Mouse (Mus musculus) left cerebral cortex, postnatal 14 days (tissue): ENCODE data around the gene Bco2. TPM values are rescaled to one million over a fixed set of nuclear protein-coding genes. Genes with fewer than 3 reads are reported as not detected.

Experiments
- DNase-seq, 2 experiments: peaks; one replicate each; pipeline ENCODE4 v3.0.0; 2021 to 2022; ENCODE audit warnings: low spot score in 2 of 2, mixed read lengths in 1 of 2
- intact Hi-C: fragments of 180-260 bp; cut with DNase I; formaldehyde crosslinking; loops from one replicate; pipeline ENCODE4 v1.15.1; 2025
- total RNA-seq, 2 experiments: library from RNA; stranded (reverse); gene quantifications; 2 replicates each; pipeline ENCODE4 v1.2.3; 2021

Bco2 gene
- total RNA-seq, 2 experiments from 2014 or later = 2.7 to 2.8 TPM

GRCm38 (mm10) chr9:50565940-50566339, 11.0 kb upstream of the Bco2 start:
- intact Hi-C loops = no loop called here
- DNase-seq = no peak

GRCm38 (mm10) chr9:50565173-50565572, 10.2 kb upstream of the Bco2 start:
- intact Hi-C loops = no loop called here
- DNase-seq = no peak

DNA sequence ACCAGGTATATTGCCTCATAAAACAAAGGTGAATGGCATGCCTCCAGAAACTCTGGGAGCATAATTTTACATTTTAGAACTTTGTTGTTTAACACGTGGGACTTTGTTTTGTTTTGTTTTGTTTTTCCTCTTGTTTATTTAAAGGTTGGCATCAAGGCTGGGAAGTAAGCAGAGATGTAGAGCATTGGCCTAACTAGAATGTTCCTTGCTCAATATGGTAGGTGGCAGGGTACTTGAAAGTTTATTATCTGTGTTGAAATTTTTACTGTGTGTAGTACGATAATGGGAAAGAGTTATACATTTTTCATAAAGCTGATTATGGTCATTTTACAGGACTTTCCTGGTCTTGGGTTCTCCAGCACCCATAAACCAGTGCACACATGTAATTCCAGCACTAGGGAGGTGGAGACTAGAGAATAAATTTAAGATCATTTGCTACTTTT, 7.0 kb upstream of the Bco2 start:
- intact Hi-C loops = no loop called here
- no peak for DNase-seq

DNA sequence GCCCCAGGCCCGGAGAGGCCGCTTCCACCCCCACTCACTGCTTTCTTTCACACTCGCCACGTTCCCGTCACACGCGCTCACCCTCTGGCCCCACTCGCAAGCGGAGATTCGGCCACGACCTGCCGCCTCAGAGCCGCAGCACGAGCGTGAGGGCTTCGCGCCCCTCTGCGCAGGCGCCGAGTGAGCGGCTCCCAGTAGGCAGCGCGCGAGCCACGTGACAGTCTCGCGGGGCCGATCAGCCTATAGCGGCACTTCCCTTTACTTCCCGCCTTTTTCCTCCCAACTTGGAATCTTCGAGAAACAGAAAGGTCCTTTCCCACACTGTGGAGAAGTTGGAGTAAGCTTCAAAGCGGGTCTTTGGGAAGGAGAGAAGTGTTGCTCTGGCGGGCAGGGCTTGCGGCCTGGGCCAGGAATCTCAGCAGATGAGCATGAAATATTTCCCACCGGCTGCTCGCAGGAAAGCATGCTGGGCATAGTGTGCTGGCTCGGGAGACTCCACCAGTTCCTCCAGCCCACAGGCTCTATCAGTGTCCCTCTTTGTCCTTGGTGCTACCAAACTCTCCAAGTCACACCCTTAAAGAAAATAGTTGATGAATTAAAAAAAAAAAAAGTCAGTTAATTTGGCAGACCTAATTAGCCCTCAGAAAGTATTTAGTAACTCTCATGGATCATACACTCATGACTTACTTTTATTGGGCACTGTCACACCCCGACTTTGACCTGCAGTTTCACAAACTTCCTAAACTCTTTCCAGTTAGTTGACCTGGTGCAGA, 6.3 kb upstream of the Bco2 start, which contains the start of gene Tex12:
Gene Tex12, minus strand, starts transcription at position 181 of the 773 bp plus-strand sequence.
- DNase-seq = no peak
- intact Hi-C loops = no loop called here

- intact Hi-C loops = no loop called here
- peak; percentile 68 to 83 for DNase-seq
Measured at GRCm38 (mm10) chr9:50554241-50555093, 514 bp downstream of the Bco2 start, which contains the start of gene Il18. Gene Il18 (plus strand): TSS chr9:50554827.

DNA sequence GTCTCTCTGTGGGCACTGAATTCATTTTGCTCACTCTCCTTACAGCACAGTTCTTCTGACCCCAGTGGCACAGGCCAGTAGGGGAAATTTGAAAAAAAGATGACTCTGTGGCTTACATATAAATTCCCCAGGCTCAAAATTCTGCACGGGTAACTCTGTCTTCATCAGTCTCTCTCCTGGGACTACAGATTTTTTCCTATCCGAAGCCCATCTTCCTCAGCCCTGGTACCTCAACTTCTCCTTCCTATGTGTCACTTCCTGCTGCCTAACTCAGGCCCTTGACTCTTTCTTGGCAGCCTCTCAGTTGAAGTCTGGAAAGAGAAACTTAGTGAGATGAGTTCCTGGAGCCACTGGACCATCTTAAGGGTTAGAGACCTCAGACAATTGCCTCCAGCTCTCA, 1.4 kb downstream of the Bco2 start:
- intact Hi-C loops = no loop called here
- no peak for DNase-seq

GRCm38 (mm10) chr9:50552206-50552605, 2.8 kb downstream of the Bco2 start:
- DNase-seq = no peak
- intact Hi-C loops = no loop called here

- no peak for DNase-seq
- intact Hi-C loops = no loop called here
Measured at GRCm38 (mm10) chr9:50548936-50549335, 6.0 kb downstream of the Bco2 start.

- no peak for DNase-seq
- intact Hi-C loops = no loop called here
Measured at GRCm38 (mm10) chr9:50547859-50548478, 7.0 kb downstream of the Bco2 start.

DNA sequence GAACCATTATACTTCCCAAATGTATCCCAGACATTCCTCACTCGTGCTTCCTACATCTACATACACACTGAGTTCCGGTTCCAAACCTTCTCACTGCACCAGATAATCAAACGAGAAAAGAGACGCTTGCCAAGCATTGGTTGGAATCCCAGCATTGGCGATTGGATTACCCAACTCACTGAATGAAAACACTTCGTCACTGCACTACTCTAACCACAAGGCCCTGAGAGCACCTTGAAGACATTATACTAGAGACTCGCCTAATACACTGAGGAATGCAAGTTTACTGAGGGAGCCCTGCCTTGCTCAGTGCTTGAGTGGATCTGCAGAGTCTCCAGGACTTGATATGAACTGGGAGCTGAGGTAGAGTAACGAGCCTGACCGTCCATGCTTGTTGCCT, 12.6 kb downstream of the Bco2 start:
- intact Hi-C loops = no loop called here
- no peak for DNase-seq

DNA sequence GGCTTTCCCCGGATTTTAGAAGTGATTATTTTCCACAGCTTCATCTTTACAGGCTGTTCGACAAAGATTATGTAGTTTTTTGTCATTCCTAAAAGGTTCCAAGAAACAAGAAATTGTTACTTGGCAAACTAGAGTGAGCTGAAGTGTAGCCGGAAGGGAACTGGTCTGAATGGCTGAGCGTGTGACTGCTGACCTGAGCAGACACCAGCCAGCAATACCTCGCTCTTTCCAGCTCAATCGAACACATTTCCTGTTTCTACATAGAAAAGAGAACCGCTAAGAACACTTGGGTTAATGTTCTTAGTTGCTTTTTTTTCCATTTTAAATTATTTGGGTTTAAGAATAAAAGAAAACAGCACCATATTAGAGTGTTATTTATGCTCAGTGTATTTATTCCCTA, 14.8 kb downstream of the Bco2 start:
- no peak for DNase-seq
- intact Hi-C loops = no loop called here

- intact Hi-C loops = no loop called here
- no peak for DNase-seq
Measured at GRCm38 (mm10) chr9:50537295-50537694, 17.7 kb downstream of the Bco2 start.

GRCm38 (mm10) chr9:50536603-50537135, 18.3 kb downstream of the Bco2 start:
- intact Hi-C loops = no loop called here
- DNase-seq = no peak

- no peak for DNase-seq
- intact Hi-C loops = no loop called here
Measured at GRCm38 (mm10) chr9:50535930-50536329, 19.1 kb downstream of the Bco2 start.

GRCm38 (mm10) chr9:50533791-50534190, 21.2 kb downstream of the Bco2 start:
- intact Hi-C loops = no loop called here
- no peak for DNase-seq

DNA sequence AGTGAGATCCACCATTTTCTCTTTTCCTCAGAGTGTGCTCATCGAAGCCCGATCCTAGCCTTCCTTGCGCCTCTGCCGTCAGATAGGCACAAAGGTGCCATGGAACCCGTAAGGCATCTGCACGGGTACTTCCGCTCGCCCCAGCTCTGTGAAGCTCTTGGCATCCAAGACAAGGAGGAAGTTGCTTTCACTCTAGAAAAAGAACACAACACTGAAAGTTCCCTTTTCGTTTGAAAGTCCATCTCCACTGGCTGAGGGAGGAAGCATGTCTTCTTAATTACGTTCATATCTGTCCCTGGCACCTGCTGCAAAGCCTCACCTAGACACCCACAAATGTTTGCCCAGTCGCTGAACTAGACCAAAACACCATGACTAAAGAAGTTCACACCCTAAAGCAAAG, 21.7 kb downstream of the Bco2 start:
- intact Hi-C loops = no loop called here
- DNase-seq = peak in 1 of 2 experiments; percentile 19

DNA sequence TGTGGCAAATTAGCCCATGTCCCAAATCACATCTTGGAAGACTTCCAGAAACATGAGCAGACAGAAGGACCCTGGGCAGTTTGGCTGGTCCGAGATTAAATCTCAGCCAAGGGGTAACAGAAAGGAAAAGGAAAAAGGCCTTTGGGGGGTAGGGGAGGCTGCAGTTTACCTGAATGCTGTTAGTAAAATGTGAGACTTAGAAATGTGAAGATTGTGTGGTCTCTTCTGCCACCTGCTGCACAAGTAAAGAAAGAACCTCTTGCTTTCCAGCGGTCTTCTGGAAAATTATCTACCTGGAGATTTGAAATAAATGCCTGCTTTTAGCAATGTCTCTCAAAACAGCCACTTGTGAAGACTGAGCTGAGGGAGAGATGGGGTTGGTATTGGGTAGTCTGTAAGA, 24.1 kb downstream of the Bco2 start:
- intact Hi-C loops = no loop called here

DNA sequence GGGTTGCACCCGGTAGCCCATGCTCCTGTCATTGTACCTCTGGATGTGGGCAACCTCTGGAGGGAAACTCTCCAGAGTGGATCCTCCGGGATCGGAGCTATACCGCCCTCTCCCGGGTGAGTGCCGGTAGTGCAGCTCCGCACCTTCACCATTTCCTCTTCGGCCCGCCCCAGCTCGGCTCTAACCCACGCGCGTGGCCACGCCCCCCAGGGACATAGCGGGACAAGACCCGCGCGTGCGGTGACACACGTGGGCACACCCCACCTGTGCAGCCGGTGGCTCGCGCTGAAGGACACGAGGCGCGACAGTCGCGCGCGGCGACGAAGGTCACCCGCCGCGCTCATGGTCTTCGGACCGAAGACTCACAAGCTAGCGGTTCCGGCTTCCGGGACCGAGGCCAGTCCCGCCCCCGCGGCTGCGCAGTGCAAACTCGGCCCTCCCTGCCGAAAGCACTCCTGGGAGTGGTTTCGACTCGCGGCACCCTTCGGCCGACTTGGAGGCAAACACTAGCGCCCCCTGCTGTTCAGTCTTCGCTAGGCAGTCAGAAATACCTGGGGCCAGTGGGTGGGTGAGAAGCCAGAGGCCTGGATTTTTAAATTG, 26.6 kb downstream of the Bco2 start, which contains the start of gene Pts:
Gene Pts, minus strand, starts transcription at position 432 of the 600 bp plus-strand sequence.
- DNase-seq = peak; percentile 98
- intact Hi-C loops = loop anchor here (1.0 to 5.0 kb wide), 3 partner anchors 66 to 1036 kb away; no protein-coding TSS in a partner anchor

More for the DNA sequence above, 24.1 kb downstream of the Bco2 start:
- DNase-seq = peak; percentile 44 to 60

DNA sequence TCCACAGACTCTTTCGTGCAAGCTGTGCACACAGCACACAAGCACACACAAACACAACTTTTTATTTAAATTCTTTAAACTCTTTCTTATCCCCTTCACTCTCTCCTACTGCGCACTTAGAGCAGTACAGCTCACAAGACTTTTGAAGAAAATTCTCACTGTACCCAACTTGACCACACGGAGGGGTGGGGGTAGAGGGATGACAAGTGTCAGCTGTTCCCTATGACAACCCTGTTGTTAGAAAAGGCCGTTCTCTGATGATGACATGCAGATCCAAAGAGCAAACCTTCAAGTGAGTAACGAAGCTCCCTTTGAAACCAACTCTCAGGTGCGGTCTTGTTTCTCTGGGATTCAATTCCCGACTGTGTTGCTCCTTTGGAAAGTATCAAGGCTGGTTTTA, 27.1 kb downstream of the Bco2 start:
- no peak for DNase-seq
- intact Hi-C loops = loop anchor here (1.0 to 5.0 kb wide), 3 partner anchors 65 to 1036 kb away; no protein-coding TSS in a partner anchor
